Comparison of ENCODE assay signal across 18 mouse cellular contexts in genomic region chr12:105328396-105328795, GRCm38 (mm10). TPM values are rescaled to one million over a fixed set of nuclear protein-coding genes. Genes with fewer than 3 reads are reported as not detected.
A peak's percentile ranks its signal among the peaks of the same experiment; 100 is the strongest.
DNase-seq lines count a peak whose midpoint lies in the region; TF ChIP-seq lines count a peak whose summit lies in the region.
"Had no signal": no experiment of that assay in that cellular context is flagged by ENCODE, and none has a peak within 500 bp of the region (broad histone marks: within the 10 kb centered on the region; RNA-seq: fewer than 3 reads in every experiment).

No protein-coding gene starts in this region.

- no peak for TF ChIP-seq CTCF in brain, embryonic 14.5 days (IDR thresholded peaks at IDR 0.05; ENCODE audit: borderline replicate concordance, extremely low read depth, insufficient read depth, insufficient read length)

- DNase-seq in brain, adult 2 months (ENCODE audit: low read depth, low spot score), result peak; percentile 93
- peak; percentile 84 for DNase-seq in brain, embryonic 14.5 days (ENCODE audit: low read depth)
- DNase-seq in layer of hippocampus, adult 8-10 months (ENCODE audit: low spot score in 2 of 2), result peak; percentile 65 to 74
- peak; percentile 75 to 77 for DNase-seq in right cerebral cortex, adult 2 months (ENCODE audit: low spot score in 2 of 2)
- DNase-seq in yolk sac, embryonic 10.5 days (ENCODE audit: low spot score), result no peak
- no peak for DNase-seq in thymus, postnatal 14 days
- DNase-seq in adipocyte (ENCODE audit: low spot score), result no peak
- DNase-seq: adrenal gland, adult 8-10 months; gastrocnemius, postnatal 25 days; kidney, adult 11 months; kidney, postnatal 10 days; liver, embryonic 13.5 days; lung, postnatal 14 days had no signal

- TF ChIP-seq POLR2A in brain, embryonic 14.5 days (IDR thresholded peaks at IDR 0.05; ENCODE audit: borderline replicate concordance, extremely low read depth, insufficient read depth, insufficient read length, poor library complexity, severe bottlenecking), result no peak

RNA-seq across cellular contexts. Expression of gene Tunar, which starts 5.3 kb away (rescaled TPM):
- 8.5 and 17.5 TPM in 2 replicates for polyA plus RNA-seq in brain, embryonic 14.5 days (2012; rRNA removed)
- 10 to 100 TPM; 13.1 to 15.3 (median 14.0) TPM for total RNA-seq in layer of hippocampus, adult 8-10 months (2022)
- total RNA-seq: gastrocnemius, postnatal 25 days; heart, postnatal 25 days; MEL had no signal
- polyA plus RNA-seq: CD4-positive, CD25-positive, alpha-beta regulatory T cell, adult 4 months; erythroblast, embryonic 14.5 days; urinary bladder, adult 2 months had no signal

Comparison
In these comparisons a context has a peak if more than half of its experiments do, and no peak if none do; other contexts are left out.
1. DNase-seq: peak in brain, adult 2 months (single experiment), brain, embryonic 14.5 days (single experiment), layer of hippocampus, adult 8-10 months (2 of 2) and right cerebral cortex, adult 2 months (2 of 2); none in yolk sac, embryonic 10.5 days (single experiment), thymus, postnatal 14 days (single experiment) and adipocyte (single experiment).